Comparison of ENCODE assay signal across 20 mouse cellular contexts in the genomic region with DNA sequence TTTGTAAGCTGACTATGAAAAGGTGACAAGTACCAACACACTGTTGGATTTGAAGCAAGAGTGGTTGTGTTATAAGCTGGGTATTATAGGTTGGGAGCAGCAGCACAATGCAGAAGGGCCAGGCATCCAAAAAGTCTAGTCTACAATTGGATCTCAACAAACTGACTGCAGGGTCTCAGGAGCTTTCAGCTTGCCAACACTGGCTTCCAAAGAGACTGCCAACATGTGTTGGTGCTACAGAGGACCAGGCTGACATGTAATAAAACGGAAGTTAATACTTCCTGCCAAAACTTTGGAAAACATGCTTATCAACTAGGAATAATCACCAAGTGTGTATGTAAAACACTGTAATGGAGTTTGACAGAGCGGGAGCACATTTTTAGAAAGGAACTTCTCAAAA.
DNase-seq lines count a peak whose midpoint lies in the region; ATAC-seq and TF ChIP-seq lines count a peak whose summit lies in the region.
"Had no signal": no experiment of that assay in that cellular context is flagged by ENCODE, and none has a peak within 500 bp of the region (broad histone marks: within the 10 kb centered on the region; RNA-seq: fewer than 3 reads in every experiment).

No protein-coding gene starts in this region.

- no peaks in the 10 kb centered on the region; the same call in 1 of the 2 replicates for H3K9me3 ChIP-seq in heart, postnatal 0 days (replicated peaks; ENCODE audit: control insufficient read depth, low read length)
- peaks cover 3% of the 10 kb centered on the region; the same call in 1 of the 2 replicates for H3K9me3 ChIP-seq in lung, embryonic 15.5 days
- H3K9me3 ChIP-seq: G1E; intestine, embryonic 15.5 days; liver, embryonic 12.5 days had no signal

- ATAC-seq in heart, postnatal 0 days (ENCODE audit: insufficient read depth, low read depth) = no peak
- ATAC-seq in lung, embryonic 15.5 days (ENCODE audit: borderline replicate concordance, extremely low read depth, low FRiP score, low TSS enrichment) = no peak
- ATAC-seq: CD4-positive, CD25-positive, alpha-beta regulatory T cell, adult 4 months; intestine, embryonic 15.5 days; liver, embryonic 12.5 days had no signal

- no peak overlapping the region for H3K4me2 ChIP-seq in heart, postnatal 0 days (ENCODE audit: low read depth, low read length)
- H3K4me2 ChIP-seq in lung, embryonic 15.5 days = no peak overlapping the region
- H3K4me2 ChIP-seq: hindbrain, embryonic 14.5 days; intestine, embryonic 15.5 days; liver, embryonic 12.5 days had no signal

- no peak for TF ChIP-seq CTCF in gastrocnemius, adult 2 months (IDR thresholded peaks at IDR 0.05)
- TF ChIP-seq CTCF in heart, postnatal 0 days (IDR thresholded peaks at IDR 0.05; ENCODE audit: low read depth) = no peak

- DNase-seq in adrenal gland, postnatal 10 days = peak; percentile 27
- DNase-seq in adrenal gland, postnatal 4 days (ENCODE audit: low spot score in 2 of 2) = no peak
- DNase-seq in gastrocnemius, adult 2 months = no peak
- DNase-seq in gastrocnemius, postnatal 10 days = no peak
- no peak for DNase-seq in heart, postnatal 0 days (ENCODE audit: low spot score)
- DNase-seq in heart, adult 8-10 months (ENCODE audit: low spot score) = no peak
- no peak for DNase-seq in lung, postnatal 36 days
- DNase-seq: cerebellum, adult 11 months; cerebellum, postnatal 36 days; lung, postnatal 14 days; right cerebral cortex, adult 18-20 months; thymus, postnatal 4 days had no signal

- H3K4me3 ChIP-seq in gastrocnemius, adult 2 months = no peak overlapping the region
- no peak overlapping the region for H3K4me3 ChIP-seq in heart, postnatal 0 days (ENCODE audit: low read depth, low read length)
- H3K4me3 ChIP-seq in lung, embryonic 15.5 days = no peak overlapping the region
- H3K4me3 ChIP-seq: erythroblast, embryonic 14.5 days; intestine, embryonic 15.5 days; liver, embryonic 12.5 days; midbrain, embryonic 10.5 days had no signal

- H3K27me3 ChIP-seq in heart, postnatal 0 days (ENCODE audit: control insufficient read depth, insufficient read depth, low read length) = no peaks in the 10 kb centered on the region
- H3K27me3 ChIP-seq in lung, embryonic 15.5 days = no peaks in the 10 kb centered on the region
- H3K27me3 ChIP-seq: intestine, embryonic 15.5 days; liver, embryonic 12.5 days had no signal

- intact Hi-C loops in gastrocnemius, adult 2 months (cut with DNase I) = no loop called here

- no peaks in the 10 kb centered on the region for H3K36me3 ChIP-seq in heart, postnatal 0 days (replicated peaks; ENCODE audit: control insufficient read depth, insufficient read depth, low read length)
- no peaks in the 10 kb centered on the region for H3K36me3 ChIP-seq in lung, embryonic 15.5 days
- H3K36me3 ChIP-seq: G1E; intestine, embryonic 15.5 days; liver, embryonic 12.5 days; midbrain, embryonic 10.5 days had no signal

- H3K9ac ChIP-seq in heart, postnatal 0 days (replicated peaks; ENCODE audit: low read depth, low read length) = no peak overlapping the region
- no peak overlapping the region for H3K9ac ChIP-seq in lung, embryonic 15.5 days
- H3K9ac ChIP-seq: hindbrain, embryonic 14.5 days; intestine, embryonic 15.5 days; liver, embryonic 12.5 days had no signal

- H3K27ac ChIP-seq in gastrocnemius, adult 2 months = peak overlapping the region; percentile 59; the same call in 1 of the 2 replicates
- peak overlapping the region; percentile 72 for H3K27ac ChIP-seq in heart, postnatal 0 days (ENCODE audit: low read depth)
- H3K27ac ChIP-seq in lung, embryonic 15.5 days = peak overlapping the region; percentile 51; the same call in 1 of the 2 replicates
- H3K27ac ChIP-seq: hindbrain, embryonic 14.5 days; intestine, embryonic 15.5 days; liver, embryonic 12.5 days; midbrain, embryonic 10.5 days had no signal

- TF ChIP-seq EP300 in heart, postnatal 0 days (IDR thresholded peaks at IDR 0.05; ENCODE audit: low read depth) = no peak

- 24% methylated on average over 2 of the region's 2 CpGs for WGBS in heart, postnatal 0 days
- WGBS in lung, embryonic 15.5 days = 28% methylated on average over 2 of the region's 2 CpGs

- H3K4me1 ChIP-seq in heart, postnatal 0 days (ENCODE audit: control insufficient read depth, insufficient read depth) = peaks cover 19% of the 10 kb centered on the region; the same call in 1 of the 2 replicates
- H3K4me1 ChIP-seq in lung, embryonic 15.5 days = peaks cover 25% of the 10 kb centered on the region
- H3K4me1 ChIP-seq: intestine, embryonic 15.5 days; liver, embryonic 12.5 days had no signal
